Mouse (Mus musculus): Measurements from ENCODE around the gene Celf2. TPM values are rescaled to one million over a fixed set of nuclear protein-coding genes. Genes with fewer than 3 reads are reported as not detected.

The Celf2 gene
- polyA plus RNA-seq, 1 experiment from 2014 or later = 25.2 TPM

DNA sequence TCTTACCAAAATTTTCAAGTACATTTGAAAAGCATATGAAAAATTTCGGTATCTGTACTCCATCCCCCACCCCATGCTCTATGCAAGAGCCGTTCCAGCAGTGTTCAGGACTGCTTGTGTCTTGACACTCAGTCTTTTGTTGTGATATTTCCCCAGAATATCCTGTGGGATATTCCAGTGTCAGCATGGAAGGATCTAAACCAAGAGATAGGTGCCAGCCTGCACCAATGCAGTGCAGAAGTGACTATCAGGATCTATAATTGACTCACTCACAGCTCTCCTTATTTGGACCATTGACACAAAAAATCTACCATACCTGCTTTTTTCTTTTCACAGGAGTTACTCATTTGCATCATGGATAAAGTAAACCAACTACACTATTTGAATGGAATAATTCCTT is 116.9 kb downstream of the Celf2 start:
- DNase-seq (ENCODE audit: low read depth, low spot score) (no peak), ATAC-seq (no peak)
- ChIA-PET POLR2A (no interaction called here), CTCF (no interaction called here)
- H3K27me3 ChIP-seq = no peaks in the 10 kb centered on the region
- TF ChIP-seq CTCF (IDR thresholded peaks at IDR 0.05) = no peak
- in situ Hi-C loops (cut with MboI; ENCODE audit: low pct_unique_long_range_greater_than_20kb) = no loop called here

DNA sequence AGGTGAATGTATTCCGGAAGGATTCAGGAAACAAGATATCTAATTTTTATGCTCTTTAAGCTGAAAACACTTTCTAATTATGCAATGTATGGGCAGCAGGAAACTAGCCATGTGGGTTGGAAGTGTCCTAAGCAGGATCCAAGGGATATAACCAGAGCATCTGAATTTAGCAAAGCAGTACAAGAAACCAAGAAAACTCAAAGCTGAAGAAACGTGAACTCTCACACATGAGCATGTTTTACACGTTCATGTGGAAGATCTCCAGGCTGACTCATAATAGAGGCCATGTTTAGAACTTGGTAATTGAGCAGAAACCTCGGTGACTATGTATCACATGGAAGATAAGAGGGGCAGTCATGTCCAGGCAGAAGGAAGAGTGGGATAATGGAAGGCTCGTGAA is 120.1 kb downstream of the Celf2 start:
- ChIA-PET CTCF (no interaction called here), POLR2A (no interaction called here)
- H3K27me3 ChIP-seq = no peaks in the 10 kb centered on the region
- in situ Hi-C loops (cut with MboI; ENCODE audit: low pct_unique_long_range_greater_than_20kb) = no loop called here
- DNase-seq (ENCODE audit: low read depth, low spot score) (no peak), ATAC-seq (no peak)
- no peak for TF ChIP-seq CTCF (IDR thresholded peaks at IDR 0.05)

DNA sequence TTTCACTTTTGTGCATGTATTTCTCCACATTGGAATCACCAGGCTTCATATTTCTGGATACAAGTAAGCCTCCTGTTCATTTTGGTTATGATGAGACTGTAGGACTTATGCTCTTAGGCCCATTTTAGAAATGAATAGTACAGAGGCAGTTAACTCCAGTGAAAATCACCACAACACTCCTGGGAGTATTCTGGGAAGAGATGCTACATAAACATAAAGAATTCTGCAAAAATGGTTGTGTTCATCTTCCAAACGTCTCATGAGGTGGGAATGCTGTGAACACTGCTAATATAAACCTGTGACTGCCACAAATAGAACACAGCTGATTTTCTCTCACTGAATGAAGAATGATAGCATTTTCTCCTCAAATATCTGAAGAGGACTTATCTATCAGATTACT is 130.6 kb downstream of the Celf2 start:
- POLR2A ChIA-PET = no interaction called here

DNA sequence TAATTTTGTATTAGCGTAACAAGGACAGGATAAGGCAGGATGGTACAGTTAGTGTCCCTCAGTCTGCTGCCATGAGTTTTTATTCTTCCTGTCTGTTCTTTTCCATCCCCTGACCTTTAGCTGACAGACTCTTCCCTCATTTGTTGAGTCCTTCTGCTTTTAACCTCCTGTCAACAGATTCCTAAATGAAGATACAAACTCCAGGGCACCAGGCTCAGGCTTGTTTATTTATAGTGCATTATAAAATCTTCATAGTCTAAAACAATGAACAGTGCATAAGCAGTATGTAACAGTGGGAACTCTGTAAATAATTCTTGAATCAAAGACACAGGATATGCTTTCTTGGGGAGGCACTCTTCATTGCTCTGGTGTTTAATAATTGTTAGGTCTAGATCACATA is 131.5 kb downstream of the Celf2 start:
- no peaks in the 10 kb centered on the region for H3K27me3 ChIP-seq
- in situ Hi-C loops (cut with MboI; ENCODE audit: low pct_unique_long_range_greater_than_20kb) = no loop called here
- ChIA-PET POLR2A (no interaction called here), CTCF (interaction anchor here (1.3 kb wide), 1 partner anchor 10 kb away, joined by 4 read pairs; no protein-coding TSS in a partner anchor)
- ATAC-seq = no peak
- DNase-seq (ENCODE audit: low read depth, low spot score) = no peak
- TF ChIP-seq CTCF (IDR thresholded peaks at IDR 0.05) = no peak

More for the DNA sequence above, 130.6 kb downstream of the Celf2 start:
- in situ Hi-C loops (cut with MboI; ENCODE audit: low pct_unique_long_range_greater_than_20kb) = no loop called here
- H3K27me3 ChIP-seq = no peaks in the 10 kb centered on the region
- CTCF ChIA-PET = no interaction called here
- ATAC-seq (no peak), DNase-seq (ENCODE audit: low read depth, low spot score) (no peak)
- TF ChIP-seq CTCF (IDR thresholded peaks at IDR 0.05) = no peak

DNA sequence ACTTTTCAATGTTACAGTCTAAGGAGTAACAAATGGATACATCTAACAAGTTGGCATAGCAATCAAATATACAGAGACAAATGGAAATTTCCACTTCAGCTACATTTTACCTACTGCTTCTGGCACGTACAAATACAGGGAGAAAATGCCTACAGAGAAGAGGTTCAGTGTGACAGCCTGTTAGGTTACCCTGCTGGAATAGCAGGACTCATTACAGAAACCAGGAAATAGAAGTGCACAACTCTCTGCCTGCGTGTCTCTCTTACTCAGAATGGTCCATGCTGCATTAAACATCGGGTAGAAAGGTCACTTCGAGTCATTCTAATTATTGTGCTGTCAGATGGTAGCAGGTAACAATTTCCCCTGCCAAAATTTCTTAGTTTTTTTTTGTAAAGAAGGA is 141.6 kb downstream of the Celf2 start:
- no peaks in the 10 kb centered on the region for H3K27me3 ChIP-seq
- ChIA-PET POLR2A (interaction anchor here (0.5 to 0.7 kb wide), 2 partner anchors 17 to 313 kb away, joined by 4 read pairs; no protein-coding TSS in a partner anchor), CTCF (interaction anchor here (1.9 kb wide), 1 partner anchor 10 kb away, joined by 4 read pairs; no protein-coding TSS in a partner anchor)
- TF ChIP-seq CTCF (IDR thresholded peaks at IDR 0.05) = no peak
- DNase-seq (ENCODE audit: low read depth, low spot score) (no peak), ATAC-seq (no peak)
- in situ Hi-C loops (cut with MboI; ENCODE audit: low pct_unique_long_range_greater_than_20kb) = no loop called here

DNA sequence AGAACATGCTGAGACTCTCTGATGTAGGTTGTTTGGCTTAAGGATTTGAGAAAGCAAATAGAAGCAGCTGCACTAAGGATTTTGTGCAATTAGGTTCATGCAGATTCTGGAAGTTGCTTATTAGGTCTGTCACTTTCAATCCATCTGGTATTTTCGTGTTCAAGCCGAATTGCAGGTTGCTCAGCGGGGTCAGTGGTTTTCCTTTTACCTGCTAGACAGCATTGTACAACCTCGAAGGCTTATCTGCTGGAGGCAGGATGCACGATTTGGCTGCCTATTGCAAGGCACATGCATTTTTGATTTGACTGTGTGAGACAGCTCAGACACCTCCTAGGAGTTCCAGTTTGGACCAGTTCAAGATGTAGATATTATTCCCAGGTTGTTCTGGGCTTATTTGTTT is 149.8 kb downstream of the Celf2 start:
- ChIA-PET CTCF (no interaction called here), POLR2A (no interaction called here)
- ATAC-seq = no peak
- in situ Hi-C loops (cut with MboI; ENCODE audit: low pct_unique_long_range_greater_than_20kb) = no loop called here
- no peak for DNase-seq (ENCODE audit: low read depth, low spot score)
- TF ChIP-seq CTCF (IDR thresholded peaks at IDR 0.05) = no peak
- H3K27me3 ChIP-seq = no peaks in the 10 kb centered on the region

DNA sequence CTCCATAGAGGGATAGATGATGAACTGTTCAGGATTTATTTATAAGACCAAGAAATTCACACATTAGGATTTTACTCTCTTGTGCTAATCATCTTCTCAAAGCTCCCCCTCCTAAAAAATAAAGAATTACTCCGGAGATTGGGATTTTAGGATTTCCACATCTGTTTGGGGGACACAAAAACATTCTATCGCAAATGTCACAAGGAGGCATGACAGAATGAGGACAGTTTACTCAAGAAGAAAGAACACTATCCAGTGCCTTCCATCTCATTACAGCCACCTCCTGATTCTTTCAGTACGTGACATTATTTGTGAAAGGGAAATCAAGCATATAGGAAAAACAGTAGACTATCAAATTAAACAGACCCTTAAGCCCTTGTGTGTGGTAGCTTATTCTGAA is 150.5 kb downstream of the Celf2 start:
- no peak for TF ChIP-seq CTCF (IDR thresholded peaks at IDR 0.05)
- ATAC-seq = no peak
- no peaks in the 10 kb centered on the region for H3K27me3 ChIP-seq
- CTCF ChIA-PET = interaction anchor here (1.1 kb wide), 1 partner anchor 15 kb away, joined by 3 read pairs; no protein-coding TSS in a partner anchor
- in situ Hi-C loops (cut with MboI; ENCODE audit: low pct_unique_long_range_greater_than_20kb) = no loop called here
- no peak for DNase-seq (ENCODE audit: low read depth, low spot score)
- POLR2A ChIA-PET = no interaction called here

DNA sequence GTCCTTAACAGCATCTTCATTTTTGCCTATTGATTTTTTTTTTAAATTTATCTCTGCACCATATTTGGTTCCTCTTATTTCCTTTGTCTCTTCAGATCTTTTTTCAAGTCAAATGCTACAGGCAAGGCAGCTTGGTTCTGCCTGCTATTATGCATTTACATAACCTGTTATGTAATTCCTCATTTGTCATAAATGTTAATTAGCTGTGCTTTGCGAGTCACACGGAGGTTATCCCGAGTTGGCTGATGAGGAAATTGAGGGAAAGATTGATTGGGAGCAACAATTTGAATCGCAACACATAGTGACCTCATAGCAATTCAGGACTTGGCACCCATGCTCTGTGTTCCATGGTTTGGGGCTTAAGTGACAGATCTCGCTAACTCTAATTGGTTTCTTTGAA is 158.1 kb downstream of the Celf2 start:
- no peak for DNase-seq (ENCODE audit: low read depth, low spot score)

DNA sequence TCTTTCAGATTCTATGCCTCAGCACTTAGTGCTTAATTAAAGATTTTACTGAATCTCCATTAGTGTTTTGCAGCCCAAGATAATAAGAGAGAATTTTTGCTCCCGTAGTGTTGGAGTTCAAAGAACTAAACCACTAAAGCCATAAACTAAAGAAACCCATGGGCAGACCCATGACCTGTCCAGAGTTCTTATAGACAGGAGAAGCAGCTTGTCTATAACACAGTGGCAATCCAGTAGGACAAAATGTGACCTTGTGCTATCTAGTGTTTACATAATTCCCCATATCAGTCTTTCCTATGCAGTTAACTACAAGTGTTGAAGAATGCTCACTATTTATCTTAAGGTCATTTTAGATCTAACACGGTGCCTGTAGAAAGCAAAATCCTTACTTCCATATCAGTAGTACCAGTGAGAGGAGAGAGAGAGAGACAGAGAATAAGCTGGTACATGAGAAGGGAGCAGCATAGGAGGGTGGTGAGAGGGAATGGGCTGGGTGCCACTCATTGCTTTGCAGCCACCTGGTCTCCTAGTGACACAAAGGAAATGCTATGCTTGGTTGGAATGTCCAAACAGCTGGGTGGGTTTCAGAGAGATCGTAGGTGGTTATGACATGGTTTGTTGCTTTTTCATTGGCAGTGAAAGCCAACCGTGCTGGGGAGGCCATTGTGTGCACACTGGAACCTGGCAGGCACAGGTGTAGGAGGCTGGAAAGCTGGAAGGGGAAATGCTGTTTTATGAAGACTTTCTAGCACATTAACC is 162.5 kb downstream of the Celf2 start:
- ChIA-PET CTCF (interaction anchor here (1.6 kb wide), 1 partner anchor 10 kb away, joined by 4 read pairs; no protein-coding TSS in a partner anchor), POLR2A (no interaction called here)
- in situ Hi-C loops (cut with MboI; ENCODE audit: low pct_unique_long_range_greater_than_20kb) = no loop called here
- no peak for TF ChIP-seq CTCF (IDR thresholded peaks at IDR 0.05)
- no peaks in the 10 kb centered on the region for H3K27me3 ChIP-seq
- ATAC-seq (no peak), DNase-seq (ENCODE audit: low read depth, low spot score) (no peak)

More for the DNA sequence above, 158.1 kb downstream of the Celf2 start:
- H3K27me3 ChIP-seq = no peaks in the 10 kb centered on the region
- in situ Hi-C loops (cut with MboI; ENCODE audit: low pct_unique_long_range_greater_than_20kb) = no loop called here
- no peak for TF ChIP-seq CTCF (IDR thresholded peaks at IDR 0.05)
- ATAC-seq = no peak
- ChIA-PET POLR2A (interaction anchor here (1.3 kb wide), 1 partner anchor 16 kb away, joined by 4 read pairs; no protein-coding TSS in a partner anchor), CTCF (no interaction called here)

DNA sequence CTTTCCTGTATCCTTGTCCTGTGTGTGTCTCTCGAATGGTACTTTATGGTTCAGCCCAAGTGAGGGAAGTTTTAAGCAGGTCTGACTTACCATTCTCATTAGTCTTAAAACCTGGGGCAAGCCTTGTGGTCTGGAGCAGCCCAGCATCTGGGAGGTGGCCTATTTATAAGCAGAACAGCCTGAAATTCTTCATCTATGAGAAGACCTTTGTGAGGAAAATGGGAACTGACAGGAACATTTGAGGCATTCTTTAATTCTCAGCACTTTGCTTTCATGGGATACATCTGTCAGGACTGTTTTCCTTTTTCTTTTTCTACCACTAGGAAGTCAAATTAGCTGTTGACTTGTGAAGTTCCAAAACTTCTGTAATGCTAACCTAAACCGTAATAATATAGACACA is 164.4 kb downstream of the Celf2 start:
- DNase-seq (ENCODE audit: low read depth, low spot score) (no peak), ATAC-seq (no peak)
- in situ Hi-C loops (cut with MboI; ENCODE audit: low pct_unique_long_range_greater_than_20kb) = no loop called here
- no peaks in the 10 kb centered on the region for H3K27me3 ChIP-seq
- no peak for TF ChIP-seq CTCF (IDR thresholded peaks at IDR 0.05)
- CTCF ChIA-PET = no interaction called here
- POLR2A ChIA-PET = no interaction called here

DNA sequence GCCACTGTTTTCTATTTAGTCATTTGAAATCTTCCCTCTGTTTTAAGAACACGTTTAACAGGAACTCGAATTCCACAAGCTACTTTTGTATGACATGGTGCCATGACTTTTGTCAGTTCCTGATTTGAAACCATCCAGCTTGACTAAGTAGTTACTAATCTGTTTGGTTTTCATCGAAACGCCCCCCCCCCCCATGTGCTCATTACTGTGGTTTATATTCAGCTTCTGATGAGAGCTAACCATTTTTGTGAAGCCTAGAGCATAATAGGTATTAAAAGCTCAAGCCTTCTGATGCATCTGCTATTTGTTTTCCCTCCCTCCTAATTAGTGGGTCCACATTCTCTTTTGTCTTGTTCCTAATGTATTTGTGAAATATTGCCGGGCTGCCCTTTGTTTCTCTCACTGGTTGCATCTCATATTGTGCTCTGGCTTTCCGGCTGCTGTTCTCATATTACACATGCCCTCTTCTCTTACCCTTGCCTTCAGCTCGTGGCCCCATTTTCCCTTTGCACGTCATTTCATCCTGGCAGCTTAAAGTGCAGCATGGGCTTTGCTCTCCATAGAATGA is 166.4 kb downstream of the Celf2 start:
- H3K27me3 ChIP-seq = no peaks in the 10 kb centered on the region
- ATAC-seq (no peak), DNase-seq (ENCODE audit: low read depth, low spot score) (no peak)
- in situ Hi-C loops (cut with MboI; ENCODE audit: low pct_unique_long_range_greater_than_20kb) = no loop called here
- CTCF ChIA-PET = interaction anchor here (1.1 to 2.4 kb wide), 3 partner anchors 10 to 165 kb away, joined by 3 to 9 read pairs (median 4); no protein-coding TSS in a partner anchor
- no peak for TF ChIP-seq CTCF (IDR thresholded peaks at IDR 0.05)
- POLR2A ChIA-PET = interaction anchor here (0.6 kb wide), 1 partner anchor 718 kb away, joined by 3 read pairs; no protein-coding TSS in a partner anchor

All from Patski (cell line).